Mouse (Mus musculus) cerebellum, postnatal 4 days (tissue): ENCODE results near the gene 1110017D15Rik.

ENCODE experiments used
- DNase-seq, 2 experiments: peaks; one replicate each; pipeline ENCODE4 v3.0.0; 2022; ENCODE audit warnings: low spot score in 2 of 2, mixed read lengths in 1 of 2

The 1110017D15Rik gene

DNA sequence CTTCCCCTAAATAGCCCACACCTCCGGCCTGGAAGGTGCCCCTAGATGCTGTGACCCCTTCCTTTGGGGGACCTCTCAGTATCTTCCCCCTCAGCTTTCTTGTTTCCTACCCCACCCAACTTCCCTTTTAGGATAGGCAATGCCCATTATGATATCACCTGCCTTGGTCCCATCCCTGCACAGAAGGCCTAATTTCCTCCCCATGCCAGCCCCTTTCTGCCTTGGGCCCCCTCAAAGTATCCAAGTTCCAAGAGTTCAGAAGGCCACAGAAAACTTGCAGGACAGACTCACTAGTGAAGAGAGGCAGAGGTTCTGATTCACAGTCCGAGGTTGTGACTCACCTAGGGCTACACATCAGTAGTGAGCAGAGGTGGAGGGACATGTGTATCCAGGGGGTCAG lies at the start of gene 1110017D15Rik:
Gene 1110017D15Rik (minus strand): TSS at position 101 of the 400 bp plus-strand sequence.
- no peak for DNase-seq

DNA sequence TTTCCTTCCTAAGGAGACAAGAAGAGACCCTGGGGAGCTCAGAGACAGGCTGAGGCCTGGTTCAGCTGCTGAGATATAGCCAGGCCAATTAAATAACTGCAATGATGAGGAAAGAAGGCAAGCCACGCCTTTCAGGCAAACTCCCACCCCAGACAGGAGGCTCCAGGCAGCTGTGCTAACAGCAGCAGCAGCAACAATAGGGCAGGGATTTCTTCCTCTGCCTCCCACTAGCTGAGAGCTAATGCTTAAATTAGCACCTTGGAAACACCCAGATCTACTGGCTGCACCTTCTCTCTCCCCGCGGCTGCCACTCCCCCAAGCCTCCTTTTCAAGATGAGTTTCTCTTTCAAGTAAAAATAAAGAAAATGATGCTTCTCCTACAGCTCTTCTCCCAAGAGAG lies 49.0 kb upstream of the 1110017D15Rik start:
- DNase-seq, result no peak

DNA sequence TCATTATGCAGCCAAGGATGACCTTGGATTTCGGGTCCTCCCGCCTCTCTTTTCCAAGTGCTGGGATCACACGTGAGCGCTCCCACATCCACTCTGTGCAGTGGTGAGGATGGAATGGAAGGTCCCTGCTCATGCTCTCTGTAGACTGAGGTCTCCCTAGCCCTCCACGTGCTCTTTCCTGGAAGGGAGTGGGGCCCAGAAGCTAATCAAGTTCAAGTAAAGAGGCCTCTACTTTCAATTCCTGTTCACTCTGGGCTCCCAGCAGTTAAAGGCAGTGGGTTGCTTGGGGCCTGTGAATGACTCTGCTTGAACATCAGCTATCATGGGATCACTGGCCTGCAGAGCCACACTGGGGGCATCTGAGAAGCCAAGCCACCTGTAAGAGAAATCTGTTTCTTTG lies 46.2 kb upstream of the 1110017D15Rik start:
- no peak for DNase-seq

DNA sequence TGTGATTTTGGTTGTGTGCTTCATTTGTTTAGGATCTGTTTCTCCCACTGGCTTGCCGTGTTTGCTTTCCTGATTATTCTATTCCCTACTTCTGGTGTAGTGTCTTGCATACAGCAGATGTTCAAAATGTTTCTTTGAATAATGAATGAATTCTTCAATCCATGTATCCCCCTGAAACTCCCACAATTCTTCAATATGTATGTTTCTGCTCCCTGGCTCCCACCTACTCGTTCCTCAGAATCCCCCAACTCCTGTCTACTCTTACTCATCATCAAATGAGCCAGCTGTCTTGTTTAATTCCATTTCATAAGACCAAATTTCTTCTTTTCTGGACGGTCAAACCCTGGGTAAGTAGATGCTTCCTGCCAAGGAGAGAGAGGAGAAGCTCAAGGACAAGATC lies 40.0 kb upstream of the 1110017D15Rik start:
- no peak for DNase-seq

DNA sequence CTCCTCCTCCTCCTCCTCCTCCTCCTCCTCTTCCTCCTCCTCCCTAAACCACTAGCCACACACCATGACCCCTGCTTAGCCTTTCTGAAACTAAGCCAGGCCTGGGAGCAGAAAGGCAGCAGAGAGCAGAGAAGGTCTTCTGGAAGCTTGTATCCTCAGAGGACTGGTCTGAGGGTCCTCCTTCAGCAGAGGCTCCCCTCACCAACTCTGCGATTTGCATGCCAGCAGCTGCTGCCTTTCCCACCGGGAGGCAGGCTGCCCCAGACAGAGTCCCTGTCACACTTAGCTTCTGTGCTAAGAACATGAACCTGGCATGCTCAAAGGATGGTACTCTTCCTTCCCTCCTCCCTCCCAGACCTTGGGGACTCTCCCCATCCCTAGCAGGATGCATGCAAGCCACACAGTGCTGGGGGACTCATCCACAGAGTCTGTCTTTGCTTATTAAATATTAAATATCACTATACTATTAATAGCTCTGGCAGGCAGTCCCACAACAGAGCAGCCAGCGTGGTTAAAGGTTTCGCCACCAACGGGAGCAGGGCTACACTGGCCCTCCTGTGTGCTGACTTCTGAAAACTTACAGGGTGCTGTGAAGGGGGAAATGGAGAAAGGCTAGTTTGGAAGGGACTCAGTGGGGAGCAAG lies 39.3 kb upstream of the 1110017D15Rik start:
- DNase-seq, result no peak

DNA sequence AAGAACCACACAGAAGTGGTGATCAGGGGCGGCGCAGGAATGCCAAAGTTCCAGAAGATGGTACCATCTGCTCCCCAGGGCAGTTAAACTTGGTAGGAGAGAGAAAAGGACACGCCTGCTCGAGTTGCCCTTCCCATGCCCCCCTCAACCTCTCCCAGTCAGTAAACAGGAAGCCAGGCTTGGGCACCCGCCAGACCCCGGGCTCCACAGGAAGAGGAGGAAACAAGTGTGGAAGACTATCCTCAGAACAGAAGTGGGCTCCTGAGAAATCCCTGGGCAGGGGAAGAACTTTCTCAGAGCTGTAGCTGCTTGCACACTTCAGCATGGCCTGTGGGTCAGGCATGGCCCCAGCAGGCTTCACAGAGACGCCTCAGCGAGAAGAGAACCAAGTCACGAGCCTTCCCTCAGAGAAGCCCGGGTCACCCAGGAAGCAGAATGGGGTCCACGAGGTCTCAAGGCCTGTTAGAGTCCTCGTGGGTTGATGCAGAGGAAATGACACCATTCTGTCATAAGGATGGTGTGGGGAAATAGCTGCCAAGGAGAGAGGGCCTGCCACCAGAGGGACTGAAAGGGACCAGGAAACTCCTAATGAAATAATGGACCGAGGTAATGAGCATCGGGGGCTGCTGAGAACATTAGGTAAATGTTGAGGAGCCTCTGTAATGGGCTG lies 38.0 kb upstream of the 1110017D15Rik start:
- DNase-seq, result no peak

DNA sequence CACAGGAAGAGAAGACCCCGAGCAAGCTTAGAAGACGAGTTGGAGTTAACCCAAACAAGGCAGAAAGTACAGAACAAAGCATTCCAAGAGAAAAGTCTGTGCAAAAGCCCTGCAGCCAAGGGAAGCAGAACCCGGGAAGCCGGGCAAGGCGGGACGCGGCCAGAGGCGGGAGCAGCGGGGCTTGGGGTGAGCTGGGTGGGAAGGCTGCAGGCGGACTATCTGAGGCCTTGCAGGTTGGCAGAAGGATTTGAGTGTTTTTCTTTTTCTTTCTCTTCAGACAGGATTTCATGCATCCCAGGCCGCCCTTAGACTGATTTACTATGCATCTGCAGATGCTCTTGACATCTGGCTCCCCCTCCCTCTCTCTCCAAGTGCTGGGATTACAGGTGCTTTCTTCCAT lies 36.0 kb upstream of the 1110017D15Rik start:
- no peak for DNase-seq

DNA sequence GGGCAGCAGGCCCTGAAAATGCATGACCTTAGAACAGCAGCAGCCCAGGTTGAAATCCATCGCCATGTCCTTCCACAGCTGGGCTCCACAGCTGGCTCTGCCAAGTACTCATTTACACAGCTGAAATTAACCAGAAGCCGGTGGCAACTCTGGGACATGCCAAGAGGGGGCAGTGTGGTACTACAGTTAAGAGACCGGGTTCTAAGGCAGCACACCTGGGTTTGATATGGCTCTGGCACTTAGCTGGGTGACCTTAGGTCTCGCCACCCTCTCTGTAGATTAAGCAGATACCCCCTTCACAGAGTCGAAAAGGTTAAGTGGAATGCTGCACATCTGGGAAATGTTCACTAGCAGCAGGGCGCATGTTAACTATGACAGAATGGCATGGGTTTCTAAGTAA lies 35.4 kb upstream of the 1110017D15Rik start:
- peak; percentile 47 to 58 for DNase-seq

DNA sequence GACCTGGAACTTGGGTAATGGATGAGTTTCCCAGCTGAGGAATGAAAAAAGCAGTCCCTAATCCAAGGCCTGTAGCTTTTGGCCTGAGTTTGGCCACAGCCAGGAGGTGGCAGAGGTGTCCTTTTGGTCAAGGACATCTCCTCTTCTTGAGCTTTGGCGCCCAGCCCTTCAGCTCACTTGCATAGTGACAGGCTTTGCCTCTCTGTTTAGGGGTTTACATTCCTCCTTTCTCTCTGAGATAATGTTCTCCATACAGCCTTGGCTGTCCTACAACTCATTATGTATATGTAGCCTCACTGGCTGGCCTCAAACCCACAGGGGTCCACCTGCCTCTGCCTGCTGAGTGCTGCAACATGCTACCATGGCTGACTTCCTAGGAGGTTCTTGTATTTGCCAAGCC lies 30.0 kb upstream of the 1110017D15Rik start:
- DNase-seq, result no peak

DNA sequence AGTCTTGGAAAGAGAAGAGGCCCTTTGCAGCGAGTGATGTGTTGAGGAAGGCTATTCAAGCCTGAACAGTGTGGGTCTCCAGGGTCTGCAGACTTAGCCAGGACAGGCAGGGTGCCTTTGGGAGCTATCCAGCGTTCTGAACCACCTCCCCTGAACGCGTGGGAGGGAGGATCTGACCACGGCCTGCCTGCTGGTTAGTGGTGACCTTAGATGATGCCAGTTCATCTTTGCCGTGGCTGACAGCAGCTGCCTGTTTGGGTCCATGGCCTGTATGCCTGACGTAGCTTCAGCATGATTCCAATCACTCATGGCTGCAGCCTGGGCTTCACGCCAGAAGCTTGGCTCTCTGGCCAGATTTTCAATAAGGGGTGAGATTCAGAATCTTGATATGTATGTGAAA lies 28.9 kb upstream of the 1110017D15Rik start:
- DNase-seq, result peak in 1 of 2 experiments; percentile 68

DNA sequence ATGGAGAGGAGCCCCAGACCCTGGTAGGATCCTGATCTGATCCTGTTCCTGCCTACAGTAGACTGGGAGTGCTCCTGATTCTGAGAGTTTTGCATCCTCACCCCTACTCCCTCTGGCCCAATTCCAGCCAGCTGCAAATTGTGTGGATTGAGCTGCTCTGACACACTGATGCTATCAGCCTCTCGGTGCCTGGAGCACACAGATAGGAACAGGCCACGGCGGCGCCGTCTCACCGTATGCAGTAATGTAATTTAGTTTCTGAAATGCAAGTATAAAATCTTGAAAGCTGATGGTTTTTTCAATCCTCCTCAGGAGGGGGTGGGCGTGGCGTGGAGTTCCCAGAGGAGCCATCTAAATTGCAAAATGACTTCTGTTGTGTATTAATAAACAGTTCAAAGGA lies 25.0 kb upstream of the 1110017D15Rik start:
- DNase-seq, result no peak

DNA sequence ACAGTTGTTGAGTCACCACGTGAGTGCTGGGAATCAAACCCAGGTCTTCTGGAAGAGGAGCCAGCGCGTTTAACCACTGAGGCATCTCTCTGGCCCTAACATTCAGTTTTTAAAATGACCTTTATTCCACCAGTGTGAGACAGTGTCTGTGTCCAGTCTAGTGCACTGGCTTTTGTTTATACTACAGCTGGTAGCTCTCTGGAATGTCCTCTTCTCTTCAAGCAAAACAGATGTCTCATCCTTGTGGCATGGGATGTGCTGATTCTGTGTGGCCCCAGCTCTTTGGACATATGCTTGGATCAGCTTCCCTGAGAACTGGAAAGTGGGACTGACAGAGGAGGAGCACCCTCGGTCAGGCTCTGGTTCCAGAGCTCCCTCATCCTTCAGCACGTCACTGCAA lies 17.7 kb upstream of the 1110017D15Rik start:
- no peak for DNase-seq

DNA sequence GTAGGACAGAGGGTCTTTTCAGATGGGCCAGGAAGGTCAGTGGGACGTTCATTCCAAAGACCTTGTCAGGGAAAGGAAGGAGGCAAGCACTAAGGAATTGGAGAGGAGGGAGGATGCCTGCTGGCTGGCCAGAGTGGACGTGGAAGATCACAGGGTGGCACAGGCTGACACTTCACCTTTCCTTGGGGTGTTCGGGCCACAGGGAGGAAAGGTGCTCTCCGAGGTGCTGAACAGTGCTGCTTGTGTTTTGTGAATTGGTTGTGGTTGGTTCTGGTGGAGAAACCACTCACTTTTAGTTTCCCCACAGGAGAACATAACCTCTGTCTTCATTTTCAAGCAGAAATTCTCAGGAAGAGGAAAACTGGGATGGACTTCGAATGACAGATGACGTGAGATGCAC lies 15.3 kb upstream of the 1110017D15Rik start:
- no peak for DNase-seq

DNA sequence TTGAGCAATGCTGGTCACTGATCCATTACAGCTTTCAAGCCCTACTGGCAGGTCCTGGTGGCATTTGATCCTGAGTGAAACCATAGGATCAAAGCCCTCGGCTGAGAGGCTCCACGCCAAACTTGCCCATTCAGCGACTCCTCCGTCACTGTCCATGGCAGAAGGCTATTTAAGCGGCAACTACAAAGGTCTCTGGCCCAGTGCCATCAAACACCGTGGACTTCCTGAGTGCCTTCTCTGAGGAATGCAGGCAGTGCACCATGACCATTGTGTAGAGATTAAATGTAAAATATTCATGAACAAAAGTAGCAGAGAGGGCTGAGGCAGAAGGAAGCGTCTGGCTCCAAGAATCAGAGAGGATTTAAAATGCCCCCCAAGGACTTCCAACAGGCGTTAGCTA lies 10.9 kb upstream of the 1110017D15Rik start:
- peak in 1 of 2 experiments; percentile 35 for DNase-seq

DNA sequence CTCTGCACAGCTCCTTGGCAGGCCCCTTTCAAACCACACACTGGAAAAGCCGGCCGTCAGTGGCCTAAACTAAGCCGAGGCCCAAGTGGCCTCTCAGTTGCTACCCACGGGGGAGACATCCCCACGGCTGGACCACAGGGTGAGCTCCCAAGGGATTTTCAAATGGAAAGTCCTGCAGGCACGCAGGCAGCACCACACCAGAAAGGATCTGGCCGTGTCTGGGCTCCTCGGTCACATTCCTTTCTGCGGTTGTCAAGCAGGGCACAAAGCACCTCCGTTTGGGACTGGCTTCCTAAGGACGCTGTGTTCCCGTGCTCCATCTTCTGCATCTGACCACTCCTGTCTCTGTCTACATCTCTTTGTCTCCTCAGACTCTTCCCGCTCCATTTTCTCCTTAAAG lies 9.9 kb upstream of the 1110017D15Rik start:
- DNase-seq, result no peak

DNA sequence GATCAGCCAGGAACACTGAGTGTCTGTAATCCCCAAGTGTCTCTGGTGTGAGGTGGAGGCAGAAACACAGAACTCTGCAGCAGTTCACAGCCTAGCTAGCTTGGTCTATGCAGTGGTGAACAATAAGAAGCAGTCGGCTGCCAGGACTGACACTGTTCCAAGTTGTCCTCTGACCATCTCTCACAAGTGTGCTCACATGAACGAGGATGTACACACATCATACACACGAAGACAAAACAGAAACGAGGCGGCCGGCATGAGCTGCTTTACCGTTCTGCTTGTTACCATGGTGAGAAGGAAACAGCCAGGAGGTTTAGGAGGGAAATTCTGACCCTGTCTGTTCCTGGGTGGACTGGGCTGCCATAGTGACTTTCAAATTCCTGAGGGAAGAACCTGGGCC lies 9.4 kb upstream of the 1110017D15Rik start:
- no peak for DNase-seq

DNA sequence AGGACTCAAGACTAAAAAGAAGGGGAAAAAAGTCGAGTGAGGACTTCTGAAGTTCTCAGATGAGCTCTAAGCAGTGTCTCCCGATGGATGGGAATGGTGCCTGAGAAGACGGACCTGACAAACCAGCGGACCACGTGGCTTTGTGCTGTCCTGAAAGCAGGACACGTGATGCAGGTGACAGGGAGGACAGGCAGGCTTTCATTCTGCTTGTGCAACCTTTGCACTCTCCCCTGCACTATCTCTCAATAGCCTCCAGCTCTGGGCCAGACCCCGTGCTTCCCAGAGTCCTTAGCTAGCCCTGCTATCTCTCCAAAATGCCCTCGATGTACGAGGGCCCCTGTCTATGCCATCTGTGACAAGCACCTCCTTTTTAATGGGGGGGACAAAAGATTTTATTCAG lies 7.7 kb upstream of the 1110017D15Rik start:
- no peak for DNase-seq

DNA sequence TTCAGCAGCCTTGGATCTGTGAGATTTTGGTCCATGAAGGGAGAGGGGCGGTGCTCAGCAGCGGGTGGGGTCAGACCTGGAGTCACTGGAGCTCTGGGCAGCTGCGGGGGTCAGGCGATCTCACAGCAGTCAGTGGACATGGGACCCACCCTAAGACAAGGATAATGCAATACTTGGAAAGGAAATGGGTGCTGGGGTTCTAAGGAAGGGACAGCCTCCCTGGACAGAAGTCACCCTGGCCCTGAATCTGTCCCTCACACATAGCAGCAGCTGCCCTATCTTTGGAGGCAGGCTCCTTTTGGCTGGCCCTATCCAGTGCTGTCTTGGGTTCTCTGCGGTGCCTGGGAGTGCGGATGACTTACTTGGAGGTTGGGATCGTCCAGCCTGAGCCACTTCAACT lies 6.7 kb upstream of the 1110017D15Rik start:
- DNase-seq, result no peak

DNA sequence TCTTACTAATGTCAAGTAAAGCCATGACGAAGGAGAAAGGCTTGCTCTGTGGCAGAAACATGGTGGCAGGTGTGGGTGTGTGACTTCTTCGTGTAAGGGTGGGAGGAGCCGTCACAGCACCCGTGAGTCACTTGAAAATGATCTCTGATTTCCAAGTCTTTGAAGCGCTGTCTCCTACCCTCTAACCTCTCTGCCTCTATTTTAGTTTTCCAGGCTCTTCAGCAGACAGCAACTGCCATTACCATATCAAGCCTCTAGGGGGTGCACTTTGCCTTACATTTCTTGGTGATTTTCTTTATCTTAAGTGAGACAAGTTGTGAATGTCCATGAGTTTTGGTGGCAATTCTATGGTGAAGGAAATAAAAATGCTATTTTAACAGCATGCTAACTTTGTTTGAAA lies 5.7 kb upstream of the 1110017D15Rik start:
- DNase-seq, result peak in 1 of 2 experiments; percentile 47

DNA sequence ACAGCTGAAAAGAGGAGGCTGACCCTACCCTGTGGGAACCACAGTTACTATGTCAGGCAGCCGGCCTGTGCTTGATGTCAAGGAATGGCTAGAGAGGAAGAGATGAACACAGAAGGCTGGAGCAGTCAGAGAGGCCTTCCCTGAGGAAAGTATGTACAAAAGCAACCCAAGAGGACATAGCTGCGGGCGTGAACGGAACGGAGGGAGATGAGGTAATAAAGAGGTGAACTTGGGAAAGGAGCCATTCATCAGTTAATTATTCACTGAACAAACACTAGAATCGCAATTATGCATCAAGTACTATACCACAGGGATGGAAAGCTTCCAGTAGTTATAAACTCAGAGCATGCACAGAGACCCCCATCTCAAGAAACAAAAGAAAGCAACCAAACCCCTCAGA lies 5.0 kb upstream of the 1110017D15Rik start:
- DNase-seq, result no peak

DNA sequence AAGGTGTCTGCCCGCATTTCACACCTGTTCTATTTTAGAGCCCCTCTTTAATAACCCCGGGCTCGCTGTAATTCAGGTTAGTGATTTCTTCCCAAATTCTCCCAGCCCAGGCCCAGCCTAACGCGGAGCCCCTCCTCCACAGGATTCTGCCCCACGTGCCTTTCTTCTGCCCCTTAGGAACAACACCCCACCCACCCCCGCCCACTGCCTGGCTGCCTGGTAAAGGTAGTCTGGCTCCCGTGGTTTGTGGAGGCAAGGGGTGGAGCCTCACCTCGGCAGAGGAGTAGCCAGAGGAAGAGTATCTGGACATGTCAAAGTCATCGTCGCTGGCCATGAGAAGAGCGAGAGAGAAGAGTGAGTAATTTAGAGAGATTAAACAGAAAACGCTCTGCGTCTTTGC lies 3.5 kb upstream of the 1110017D15Rik start:
- no peak for DNase-seq

DNA sequence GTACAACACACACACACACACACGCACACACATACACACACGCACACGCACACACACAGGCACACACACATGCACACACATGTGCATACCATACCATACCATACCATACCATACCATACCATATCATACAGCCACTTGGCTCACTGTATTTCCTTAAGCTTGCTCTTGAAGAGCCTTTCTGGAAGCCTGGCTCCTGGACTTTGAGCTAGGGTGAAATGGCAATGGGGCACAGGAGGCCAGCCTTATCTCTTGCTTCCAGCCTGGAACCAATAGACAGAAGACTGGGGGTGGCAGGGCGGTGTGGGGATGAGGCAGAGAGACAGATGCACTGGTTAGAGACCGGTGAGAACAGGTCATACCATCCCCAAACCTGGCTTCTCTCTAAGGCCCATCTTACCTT lies 2.1 kb upstream of the 1110017D15Rik start:
- no peak for DNase-seq

DNA sequence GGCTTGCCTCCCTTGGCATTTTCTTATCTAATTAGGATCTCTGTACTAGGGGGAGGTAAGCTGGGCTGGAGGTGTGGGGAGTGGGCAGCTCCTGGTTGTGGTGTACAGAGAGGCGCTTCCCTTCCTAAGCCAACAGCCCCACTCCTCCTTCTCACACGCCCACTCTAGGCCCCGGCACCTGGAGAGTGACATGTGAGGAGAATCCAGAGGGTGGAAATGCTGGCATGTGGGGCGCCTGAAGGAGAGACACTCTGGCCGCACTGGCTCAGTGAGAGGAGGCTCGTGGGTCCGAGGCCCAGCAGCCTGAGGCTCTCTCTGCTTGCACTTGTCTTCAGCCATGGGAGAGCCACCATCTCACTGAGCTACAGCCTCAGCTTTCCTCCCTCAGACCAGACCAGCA lies 1.2 kb upstream of the 1110017D15Rik start:
- DNase-seq, result no peak

DNA sequence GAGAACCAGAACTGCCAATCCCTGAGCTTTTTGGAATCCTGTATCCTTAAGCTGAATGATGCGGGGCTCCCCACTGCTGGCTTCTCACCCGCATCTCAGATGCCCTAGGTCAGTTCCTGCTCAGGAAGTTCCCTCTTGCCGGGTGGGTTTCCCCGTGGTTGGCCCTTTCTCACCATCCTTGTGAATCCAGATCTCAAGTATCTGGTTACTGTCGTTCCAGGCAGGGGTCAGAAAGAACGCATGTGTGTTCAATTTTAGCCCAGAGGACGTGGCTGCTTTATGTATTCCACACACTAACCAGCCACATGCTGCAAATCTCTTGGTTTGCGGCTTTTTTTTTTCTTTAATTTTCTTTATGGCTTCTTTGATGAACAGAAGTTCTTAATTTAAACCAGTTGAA lies 3.4 kb downstream of the 1110017D15Rik start:
- DNase-seq, result no peak
